Comparison of ENCODE assay signal across 8 mouse cellular contexts in the genomic region with DNA sequence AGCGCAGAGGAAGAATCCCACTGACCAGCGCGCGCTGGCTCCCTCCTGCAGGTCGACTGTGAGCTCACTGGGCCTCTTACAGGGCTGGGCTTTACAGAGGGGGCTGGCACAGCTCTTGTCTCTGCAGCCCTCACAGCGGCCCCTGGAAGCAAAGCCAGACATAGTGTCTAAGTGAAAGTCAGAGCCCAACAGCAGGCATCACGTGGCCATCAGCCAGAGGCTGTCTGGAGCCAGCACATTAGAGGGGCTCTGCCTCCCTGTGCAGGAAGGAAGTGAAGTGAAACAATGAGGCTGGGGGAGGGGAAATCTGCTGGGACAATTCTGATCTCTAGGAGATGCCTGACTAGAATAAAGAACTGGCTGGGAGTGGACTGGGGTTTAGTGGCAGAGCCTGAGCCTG. TPM values are rescaled to one million over a fixed set of nuclear protein-coding genes. Genes with fewer than 3 reads are reported as not detected.
DNase-seq lines count a peak whose midpoint lies in the region; ATAC-seq and TF ChIP-seq lines count a peak whose summit lies in the region.

No protein-coding gene starts in this region.

- peak overlapping the region; percentile 90 for H3K27ac ChIP-seq in embryonic facial prominence, embryonic 10.5 days (replicated peaks)
- H3K27ac ChIP-seq in heart, postnatal 0 days (ENCODE audit: low read depth): peak overlapping the region; percentile 82
- peak overlapping the region; percentile 77 for H3K27ac ChIP-seq in lung, postnatal 0 days (ENCODE audit: low read length)

- peaks cover 59% of the 10 kb centered on the region for H3K4me1 ChIP-seq in embryonic facial prominence, embryonic 10.5 days
- peaks cover 17% of the 10 kb centered on the region for H3K4me1 ChIP-seq in heart, postnatal 0 days (ENCODE audit: control insufficient read depth, insufficient read depth)
- peaks cover 12% of the 10 kb centered on the region; the same call in 1 of the 2 replicates for H3K4me1 ChIP-seq in lung, postnatal 0 days (ENCODE audit: insufficient read depth, low read depth, low read length)

- DNase-seq in urinary bladder, postnatal 14 days (ENCODE audit: low spot score): peak; percentile 14
- no peak for DNase-seq in urinary bladder, postnatal 36 days (ENCODE audit: low spot score in 2 of 2)
- peak; percentile 88 for DNase-seq in embryonic facial prominence, embryonic 10.5 days (ENCODE audit: low spot score)
- DNase-seq in heart, postnatal 0 days (ENCODE audit: low spot score): peak; percentile 88
- peak; percentile 83 for DNase-seq in kidney, postnatal 14 days
- peak; percentile 86 for DNase-seq in lung, postnatal 0 days (ENCODE audit: low spot score)
- DNase-seq in retina, postnatal 1 day: peak; percentile 88
- DNase-seq in urinary bladder, adult 2 months (ENCODE audit: low spot score): no peak

- H3K27me3 ChIP-seq in embryonic facial prominence, embryonic 10.5 days (replicated peaks; ENCODE audit: low read depth, poor library complexity, severe bottlenecking): no peaks in the 10 kb centered on the region
- H3K27me3 ChIP-seq in heart, postnatal 0 days (ENCODE audit: control insufficient read depth, insufficient read depth, low read length): no peaks in the 10 kb centered on the region
- no peaks in the 10 kb centered on the region for H3K27me3 ChIP-seq in lung, postnatal 0 days (replicated peaks; ENCODE audit: insufficient read depth, low read length)

- WGBS in embryonic facial prominence, embryonic 10.5 days: 9% methylated on average over 7 of the region's 7 CpGs
- 3% methylated on average over 7 of the region's 7 CpGs for WGBS in heart, postnatal 0 days
- 13% methylated on average over 7 of the region's 7 CpGs for WGBS in lung, postnatal 0 days

- peak overlapping the region; percentile 31 for H3K4me3 ChIP-seq in embryonic facial prominence, embryonic 10.5 days
- H3K4me3 ChIP-seq in heart, postnatal 0 days (ENCODE audit: low read depth, low read length): peak overlapping the region; percentile 4; the same call in 1 of the 2 replicates
- no peak overlapping the region for H3K4me3 ChIP-seq in lung, postnatal 0 days (ENCODE audit: low read depth, low read length)

- H3K4me2 ChIP-seq in heart, postnatal 0 days (ENCODE audit: low read depth, low read length): peak overlapping the region; percentile 47
- H3K4me2 ChIP-seq in lung, postnatal 0 days (replicated peaks; ENCODE audit: low read depth, low read length): peak overlapping the region; percentile 20; the same call in 1 of the 2 replicates

- peak overlapping the region; percentile 16; the same call in 1 of the 2 replicates for H3K9ac ChIP-seq in heart, postnatal 0 days (replicated peaks; ENCODE audit: low read depth, low read length)
- no peak overlapping the region for H3K9ac ChIP-seq in lung, postnatal 0 days (replicated peaks; ENCODE audit: low read depth)

- peak; percentile 71; the same call in 1 of the 2 replicates for TF ChIP-seq EP300 in heart, postnatal 0 days (IDR thresholded peaks at IDR 0.05; ENCODE audit: low read depth)
- peak; percentile 68 for TF ChIP-seq EP300 in lung, postnatal 0 days (IDR thresholded peaks at IDR 0.05)

- peak; percentile 95 for ATAC-seq in heart, postnatal 0 days (ENCODE audit: insufficient read depth, low read depth)
- peak; percentile 91 for ATAC-seq in lung, postnatal 0 days

- H3K9me3 ChIP-seq in embryonic facial prominence, embryonic 10.5 days: 0 out of 2 replicates have a peak, but pooled peaks cover 2% of the 10 kb centered on the region
- no peaks in the 10 kb centered on the region for H3K9me3 ChIP-seq in heart, postnatal 0 days (replicated peaks; ENCODE audit: control insufficient read depth, low read length)
- H3K9me3 ChIP-seq in lung, postnatal 0 days (ENCODE audit: low read length): no peaks in the 10 kb centered on the region

- no peaks in the 10 kb centered on the region for H3K36me3 ChIP-seq in embryonic facial prominence, embryonic 10.5 days (replicated peaks)
- H3K36me3 ChIP-seq in heart, postnatal 0 days (replicated peaks; ENCODE audit: control insufficient read depth, insufficient read depth, low read length): no peaks in the 10 kb centered on the region
- H3K36me3 ChIP-seq in lung, postnatal 0 days (ENCODE audit: insufficient read depth, low read length): no peaks in the 10 kb centered on the region

- TF ChIP-seq CTCF in heart, postnatal 0 days (IDR thresholded peaks at IDR 0.05; ENCODE audit: low read depth): peak; percentile 20; the same call in 1 of the 2 replicates
- peak; percentile 39 for TF ChIP-seq CTCF in lung, postnatal 0 days (IDR thresholded peaks at IDR 0.05)

RNA-seq across cellular contexts. Expression of gene Tmem40, which starts 2.0 kb away (rescaled TPM):
- polyA plus RNA-seq in embryonic facial prominence, embryonic 10.5 days (2016; fragmentation: Nextera tagmentation; extraction: Ambion mirVana): 1.1 and 1.6 TPM in 2 replicates
- 0.23 and 2.3 TPM in 2 replicates for total RNA-seq in heart, postnatal 0 days (2014; rRNA removed; ENCODE audit: low replicate concordance)
- 0.26 and 0.40 TPM in 2 replicates for polyA plus RNA-seq in heart, postnatal 0 days (2015; fragmentation: Nextera tagmentation; extraction: Ambion mirVana)
- 4.9 and 5.5 TPM in 2 replicates for polyA plus RNA-seq in lung, postnatal 0 days (2015; fragmentation: Nextera tagmentation; extraction: Ambion mirVana)
- 34.8 and 49.5 TPM in 2 replicates for polyA plus RNA-seq in urinary bladder, adult 2 months (2012; rRNA removed)

RNA-seq across cellular contexts. Expression of gene Cand2, which starts 10.2 kb away (rescaled TPM):
- 68.9 and 71.8 TPM in 2 replicates for polyA plus RNA-seq in embryonic facial prominence, embryonic 10.5 days (2016; fragmentation: Nextera tagmentation; extraction: Ambion mirVana)
- 50.9 and 56.5 TPM in 2 replicates for total RNA-seq in heart, postnatal 0 days (2014; rRNA removed; ENCODE audit: low replicate concordance)
- 29.2 and 30.0 TPM in 2 replicates for polyA plus RNA-seq in heart, postnatal 0 days (2015; fragmentation: Nextera tagmentation; extraction: Ambion mirVana)
- 2.5 and 3.0 TPM in 2 replicates for polyA plus RNA-seq in lung, postnatal 0 days (2015; fragmentation: Nextera tagmentation; extraction: Ambion mirVana)
- polyA plus RNA-seq in urinary bladder, adult 2 months (2012; rRNA removed): 6.5 and 7.0 TPM in 2 replicates

RNA-seq across cellular contexts. Expression of gene Rpl32, which starts 44.4 kb away (rescaled TPM):
- polyA plus RNA-seq in embryonic facial prominence, embryonic 10.5 days (2016; fragmentation: Nextera tagmentation; extraction: Ambion mirVana): 1,826 and 1,867 TPM in 2 replicates
- 1,019 and 1,034 TPM in 2 replicates for total RNA-seq in heart, postnatal 0 days (2014; rRNA removed; ENCODE audit: low replicate concordance)
- 1,074 and 1,115 TPM in 2 replicates for polyA plus RNA-seq in heart, postnatal 0 days (2015; fragmentation: Nextera tagmentation; extraction: Ambion mirVana)
- 1,730 and 1,790 TPM in 2 replicates for polyA plus RNA-seq in lung, postnatal 0 days (2015; fragmentation: Nextera tagmentation; extraction: Ambion mirVana)
- polyA plus RNA-seq in urinary bladder, adult 2 months (2012; rRNA removed): 2,458 and 3,073 TPM in 2 replicates

Comparison
In these comparisons a context has a peak if more than half of its experiments do, and no peak if none do; other contexts are left out.
1. DNase-seq: peak in urinary bladder, postnatal 14 days (single experiment), embryonic facial prominence, embryonic 10.5 days (single experiment), heart, postnatal 0 days (single experiment), kidney, postnatal 14 days (single experiment), lung, postnatal 0 days (single experiment) and retina, postnatal 1 day (single experiment); none in urinary bladder, postnatal 36 days (0 of 2) and urinary bladder, adult 2 months (single experiment).
2. Peak in every context shown above with its lines, with median percentiles within 50 percentile points of each other: H3K27ac ChIP-seq.